Mouse (Mus musculus) thymus, postnatal 10 days (tissue): ENCODE results near the gene Gtf3c4.
A peak's percentile ranks its signal among the peaks of the same experiment; 100 is the strongest.

ENCODE experiments used
- DNase-seq, 2 experiments: peaks; one replicate each; pipeline ENCODE4 v3.0.0; 2021; ENCODE audit warnings: low spot score in 2 of 2

Gtf3c4 gene

DNA sequence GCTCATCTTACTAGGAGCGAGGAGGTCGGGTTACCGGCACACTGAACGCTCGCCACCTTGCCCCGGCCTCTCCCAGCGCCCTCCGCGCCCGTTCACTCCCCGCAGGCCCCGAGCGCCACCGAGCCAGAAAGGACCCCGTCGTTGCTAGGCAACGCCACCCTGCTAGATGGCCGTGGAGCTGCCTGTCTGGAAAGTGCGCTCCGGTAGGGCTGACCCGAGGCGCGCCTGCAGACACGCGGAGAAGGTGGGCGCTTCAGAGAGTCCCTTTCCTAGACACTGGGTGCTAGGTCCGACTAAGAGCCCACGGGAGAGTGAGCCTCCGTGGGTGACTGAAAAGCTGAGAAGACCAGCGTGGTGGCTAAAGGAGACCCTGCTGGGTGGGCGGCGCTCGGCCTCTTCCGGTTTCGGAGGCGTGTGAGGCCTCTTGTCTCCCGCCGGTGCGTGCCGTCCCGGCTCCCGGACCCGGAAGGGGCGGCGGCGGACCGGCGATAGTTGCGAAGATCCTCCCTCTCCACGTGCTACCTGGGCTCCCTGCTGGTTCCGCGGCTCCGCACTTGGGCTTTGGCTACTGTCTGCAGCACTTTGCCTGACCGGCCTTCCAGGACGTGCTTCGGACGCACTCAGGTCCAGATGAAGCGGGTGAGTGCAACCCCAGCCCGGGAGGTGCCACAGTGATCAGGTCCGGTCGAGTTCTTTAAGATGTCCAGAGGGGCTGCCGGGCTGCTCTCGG is at the start of gene Gtf3c4, which contains the start of gene Ddx31:
Gene Gtf3c4, minus strand, starts transcription at position 139 of the 730 bp plus-strand sequence.
Gene Ddx31, plus strand, starts transcription at position 185 of the 730 bp plus-strand sequence.
- DNase-seq = peak; percentile 93 to 95

- DNase-seq = no peak
Observed at GRCm38 (mm10) chr2:28884914-28885313, 44.8 kb upstream of the Gtf3c4 start.

- DNase-seq = no peak
Observed at GRCm38 (mm10) chr2:28882826-28883485, 42.8 kb upstream of the Gtf3c4 start.

GRCm38 (mm10) chr2:28882047-28882446 is 41.9 kb upstream of the Gtf3c4 start:
- no peak for DNase-seq

DNA sequence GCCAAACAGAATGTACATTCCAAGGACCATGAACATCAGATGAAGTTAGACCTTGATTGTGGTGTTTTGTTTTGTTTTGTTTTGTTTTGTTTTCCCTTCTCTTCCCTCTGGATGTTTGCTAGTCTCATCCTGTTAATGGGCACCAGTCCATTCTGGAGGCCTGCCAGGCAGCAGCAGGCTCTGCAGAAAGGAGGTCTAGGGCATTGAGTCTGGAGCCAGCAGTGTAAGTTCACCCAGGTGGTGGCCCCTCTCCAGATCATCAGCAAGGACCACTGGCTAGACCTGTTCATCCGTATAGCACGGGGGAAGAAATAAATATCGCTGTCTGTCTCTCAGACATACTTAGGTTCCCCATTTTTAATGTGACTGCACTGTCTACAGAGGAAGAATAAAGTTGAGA is 41.1 kb upstream of the Gtf3c4 start:
- no peak for DNase-seq

DNA sequence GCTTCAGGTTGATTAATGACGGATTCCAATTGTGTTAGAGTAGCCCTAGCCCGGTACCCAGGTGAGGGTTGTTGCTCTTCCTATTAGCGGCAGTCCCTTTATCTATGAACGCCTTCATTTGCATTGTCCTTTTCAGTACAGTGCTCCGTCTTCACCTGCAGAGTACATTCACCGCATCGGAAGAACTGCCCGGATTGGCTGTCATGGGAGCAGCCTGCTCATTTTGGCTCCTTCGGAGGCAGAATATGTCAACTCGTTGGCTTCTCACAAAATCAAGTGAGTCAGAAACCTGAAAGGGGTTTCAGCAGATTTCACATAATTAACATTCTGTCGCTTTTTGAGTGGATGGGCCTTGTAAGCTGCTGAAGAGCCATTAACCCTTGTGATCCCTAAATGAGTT is 35.4 kb upstream of the Gtf3c4 start:
- no peak for DNase-seq

GRCm38 (mm10) chr2:28867495-28867894 is 27.3 kb upstream of the Gtf3c4 start:
- no peak for DNase-seq

GRCm38 (mm10) chr2:28863857-28864256 is 23.7 kb upstream of the Gtf3c4 start:
- no peak for DNase-seq

GRCm38 (mm10) chr2:28860678-28861423 is 20.7 kb upstream of the Gtf3c4 start:
- DNase-seq = no peak

- no peak for DNase-seq
Observed at GRCm38 (mm10) chr2:28859303-28859702, 19.1 kb upstream of the Gtf3c4 start.

DNA sequence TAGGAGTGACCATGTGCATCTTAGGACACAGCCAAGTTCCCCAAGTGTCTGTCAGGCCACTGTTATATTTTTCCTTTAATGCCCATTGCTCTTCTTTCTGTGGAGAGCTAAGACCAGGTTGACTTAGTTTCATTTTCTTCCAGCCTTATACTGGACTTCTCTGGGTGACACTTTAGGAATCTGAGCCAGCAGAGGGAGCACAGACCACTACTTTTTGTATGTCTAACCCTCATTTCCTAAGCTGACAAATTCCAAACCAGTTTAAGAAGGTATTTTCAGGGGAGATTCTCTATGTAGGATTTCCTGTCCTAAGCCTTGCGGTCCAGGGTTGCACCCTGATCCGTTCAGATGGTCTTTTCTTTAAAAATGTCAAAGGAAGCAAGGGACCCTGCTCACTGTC is 15.6 kb upstream of the Gtf3c4 start:
- DNase-seq = no peak

- DNase-seq = no peak
Observed at GRCm38 (mm10) chr2:28852594-28852993, 12.4 kb upstream of the Gtf3c4 start.

DNA sequence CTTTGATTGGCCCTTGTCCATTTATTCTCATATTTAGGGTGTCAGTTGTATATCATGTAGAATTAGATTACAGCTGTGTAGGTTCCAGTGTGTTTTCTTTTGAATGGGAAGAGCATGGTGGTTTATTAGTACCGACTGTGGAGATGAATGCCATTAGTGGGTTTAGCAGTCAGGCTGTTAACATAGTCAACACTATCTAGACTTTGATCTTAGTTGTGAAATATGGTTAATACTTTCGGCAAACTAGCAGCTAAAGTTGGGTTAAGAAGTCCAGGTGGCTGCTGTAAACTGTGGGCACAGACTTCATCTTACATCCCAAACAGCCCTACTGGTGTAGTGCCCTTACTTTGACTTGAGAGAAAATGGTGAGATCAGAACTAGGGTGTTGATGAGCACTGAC is 8.7 kb upstream of the Gtf3c4 start:
- no peak for DNase-seq

- DNase-seq = no peak
Observed at GRCm38 (mm10) chr2:28842042-28842441, 1.9 kb upstream of the Gtf3c4 start.

GRCm38 (mm10) chr2:28839501-28840221 is 499 bp downstream of the Gtf3c4 start:
- peak in 1 of 2 experiments; percentile 33 for DNase-seq

DNA sequence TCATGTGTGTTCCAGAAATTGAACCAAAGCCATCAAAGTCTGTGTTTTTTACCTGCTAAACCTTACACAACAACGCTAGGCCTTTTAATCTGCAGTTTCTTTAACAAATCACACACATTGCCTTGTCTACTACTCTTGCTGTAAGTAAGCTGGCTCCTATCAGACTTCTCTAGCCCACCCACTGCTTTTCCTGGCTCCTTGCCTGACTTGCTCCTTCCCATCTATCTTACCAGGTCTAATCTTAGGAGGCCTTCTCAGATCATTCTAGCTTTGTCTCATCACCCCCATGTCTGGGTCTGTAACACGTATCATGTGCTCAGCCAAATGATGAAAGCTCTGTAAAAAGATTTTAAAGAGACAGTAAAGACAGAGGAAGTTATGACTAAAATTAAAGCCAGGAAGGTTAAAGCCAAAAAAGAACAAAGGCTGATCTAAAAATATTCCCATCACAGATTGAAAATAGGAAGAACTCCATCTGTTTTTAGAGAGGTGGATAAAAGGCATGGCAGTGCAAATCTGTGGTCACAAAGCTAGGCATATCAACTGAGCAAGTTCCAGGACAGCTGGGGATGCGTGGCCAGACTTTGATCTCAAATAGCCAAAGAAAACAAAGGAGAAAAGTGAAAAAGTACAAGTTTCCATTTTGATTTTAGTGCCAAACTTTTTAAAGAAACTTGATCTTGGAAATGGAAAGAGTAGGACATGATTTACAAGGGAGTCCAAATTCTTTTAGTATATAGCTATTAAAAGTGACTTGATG is 3.8 kb downstream of the Gtf3c4 start:
- no peak for DNase-seq

- DNase-seq = no peak
Observed at GRCm38 (mm10) chr2:28829265-28829664, 10.9 kb downstream of the Gtf3c4 start.

- no peak for DNase-seq
Observed at GRCm38 (mm10) chr2:28818866-28819265, 21.3 kb downstream of the Gtf3c4 start.

DNA sequence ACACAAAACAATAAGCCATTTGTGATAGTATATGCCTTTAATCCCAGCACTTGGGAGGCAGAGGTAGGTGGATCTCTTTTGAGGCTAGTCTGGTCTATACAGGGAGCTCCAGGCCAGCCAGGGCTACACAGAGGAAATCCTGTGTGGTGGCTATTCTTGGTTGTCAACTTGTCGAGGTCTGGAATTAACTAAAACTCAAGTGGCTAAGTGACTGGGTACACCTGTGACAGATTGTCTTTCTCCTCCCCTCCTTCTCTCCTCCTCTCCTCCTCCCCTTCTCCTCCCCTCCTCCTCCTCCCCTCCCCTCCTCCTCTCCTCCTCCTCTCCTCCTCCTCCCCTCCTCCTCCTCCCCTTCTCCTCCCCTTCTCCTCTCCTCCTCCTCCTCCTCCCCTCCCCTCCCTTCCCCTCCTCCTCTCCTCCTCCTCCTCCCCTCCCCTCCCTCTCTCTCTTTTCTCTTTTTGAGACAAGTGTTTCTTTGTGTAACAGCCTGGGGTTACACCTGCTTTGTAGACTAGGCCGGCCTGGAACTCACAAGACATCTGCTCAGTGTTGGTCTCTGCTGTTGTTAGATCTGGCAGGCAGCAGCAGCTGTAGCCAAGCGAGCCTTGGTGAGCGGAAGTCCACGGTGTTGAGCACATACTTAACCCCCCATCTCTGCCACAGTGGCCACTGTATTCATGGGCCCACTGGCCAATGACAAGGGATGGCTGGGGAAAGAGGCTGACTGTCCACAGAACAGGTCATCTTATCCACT is 29.7 kb downstream of the Gtf3c4 start:
- peak in 1 of 2 experiments; percentile 12 for DNase-seq

GRCm38 (mm10) chr2:28808841-28809240 is 31.3 kb downstream of the Gtf3c4 start:
- DNase-seq = no peak
